Mouse (Mus musculus) heart, adult 10 weeks (tissue): Measurements from ENCODE around the gene Tfg. TPM values are rescaled to one million over a fixed set of nuclear protein-coding genes. Genes with fewer than 3 reads are reported as not detected.

Experiments
- polyA plus RNA-seq: library from polyadenylated mRNA; stranded (reverse); fragments of 350-450 nt; fragmentation: Illumina TruSeq; extraction: RNeasy Lipid Tissue Mini Kit (QIAGEN cat#74804); gene quantifications from one replicate; pipeline ENCODE4 v1.2.3, GENCODE M21; 2014; ENCODE audit warnings: low read depth, low replicate concordance

Gene Tfg
- polyA plus RNA-seq, result 68.2 TPM

DNA sequence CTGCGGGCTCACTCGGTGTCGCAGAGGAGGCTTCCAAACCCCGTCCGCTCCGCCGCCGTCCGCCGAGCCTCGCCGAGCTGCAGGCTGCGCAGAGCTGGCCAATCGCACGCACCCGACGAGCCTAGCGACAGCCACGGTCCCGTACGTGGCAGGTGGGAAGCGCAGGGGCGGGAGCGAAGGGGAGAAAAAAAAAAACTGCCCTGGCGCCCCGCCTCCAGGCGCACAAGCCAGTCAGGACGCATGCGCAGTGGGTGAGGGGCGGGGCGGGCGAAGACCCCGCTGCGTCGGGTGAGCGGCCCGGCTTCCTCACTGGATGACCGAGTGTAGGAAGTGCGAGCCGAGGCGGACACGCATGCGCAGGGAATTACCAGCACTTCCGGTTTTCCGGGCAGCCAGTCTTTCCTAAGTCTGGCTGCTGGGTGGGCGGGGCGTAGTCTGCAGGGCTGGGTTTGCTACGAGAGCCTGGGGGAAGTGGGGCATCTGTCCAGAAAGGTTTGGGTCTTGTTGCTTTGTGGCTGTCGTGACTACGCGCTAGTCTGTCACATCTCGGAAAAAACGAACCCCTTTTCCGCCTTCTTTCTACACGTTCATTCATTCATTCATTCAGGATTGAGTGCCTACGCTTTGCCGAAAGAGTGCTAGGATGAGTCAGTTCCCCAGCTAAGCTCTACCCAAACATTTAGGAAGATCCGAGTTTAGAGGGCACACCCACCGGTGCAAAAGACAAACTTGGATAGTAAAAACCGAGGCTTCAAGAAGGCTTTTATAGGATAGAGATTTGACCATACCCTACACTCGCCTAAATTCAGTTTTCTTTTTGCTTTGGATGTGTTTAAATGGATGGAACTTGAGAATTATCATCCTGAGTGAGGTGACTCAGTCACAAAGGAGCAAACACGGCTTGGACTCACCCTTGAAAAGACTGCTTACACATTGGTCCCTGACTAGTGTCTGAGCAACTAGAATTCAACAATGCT lies at the start of gene Tfg:
TSS of gene Tfg (minus strand) at position 227 of the 977 bp plus-strand sequence.

Other genes starting within 250 kb of the Tfg start
- gene Abi3bp, start 239.6 kb downstream of the Tfg start, polyA plus RNA-seq, result 8.2 TPM
- not detected for gene Adgrg7, start 78.4 kb upstream of the Tfg start, polyA plus RNA-seq
- 6.0 TPM for gene Tmem45a, start 168.7 kb upstream of the Tfg start, polyA plus RNA-seq
- gene Lnp1, start 210.6 kb upstream of the Tfg start, polyA plus RNA-seq, result not detected